Mouse (Mus musculus) urinary bladder, adult 18-20 months (tissue): ENCODE measurements at regions not wholly inside any gene's neighbourhood (a gene's known extent, or its start where the extent isn't known, plus 50 kb on each side); places are given as distances from the start of the nearest gene placed in this dataset.
"Not testable (repeated sequence)": the region's sequence is repeated elsewhere in the genome, so short reads cannot be mapped to it uniquely, and the experiment has no call there.

Source experiments
- DNase-seq, 2 experiments: peaks; one replicate each; pipeline ENCODE4 v3.0.0; 2022; ENCODE audit warnings: low spot score in 2 of 2, mixed read lengths in 2 of 2

DNA sequence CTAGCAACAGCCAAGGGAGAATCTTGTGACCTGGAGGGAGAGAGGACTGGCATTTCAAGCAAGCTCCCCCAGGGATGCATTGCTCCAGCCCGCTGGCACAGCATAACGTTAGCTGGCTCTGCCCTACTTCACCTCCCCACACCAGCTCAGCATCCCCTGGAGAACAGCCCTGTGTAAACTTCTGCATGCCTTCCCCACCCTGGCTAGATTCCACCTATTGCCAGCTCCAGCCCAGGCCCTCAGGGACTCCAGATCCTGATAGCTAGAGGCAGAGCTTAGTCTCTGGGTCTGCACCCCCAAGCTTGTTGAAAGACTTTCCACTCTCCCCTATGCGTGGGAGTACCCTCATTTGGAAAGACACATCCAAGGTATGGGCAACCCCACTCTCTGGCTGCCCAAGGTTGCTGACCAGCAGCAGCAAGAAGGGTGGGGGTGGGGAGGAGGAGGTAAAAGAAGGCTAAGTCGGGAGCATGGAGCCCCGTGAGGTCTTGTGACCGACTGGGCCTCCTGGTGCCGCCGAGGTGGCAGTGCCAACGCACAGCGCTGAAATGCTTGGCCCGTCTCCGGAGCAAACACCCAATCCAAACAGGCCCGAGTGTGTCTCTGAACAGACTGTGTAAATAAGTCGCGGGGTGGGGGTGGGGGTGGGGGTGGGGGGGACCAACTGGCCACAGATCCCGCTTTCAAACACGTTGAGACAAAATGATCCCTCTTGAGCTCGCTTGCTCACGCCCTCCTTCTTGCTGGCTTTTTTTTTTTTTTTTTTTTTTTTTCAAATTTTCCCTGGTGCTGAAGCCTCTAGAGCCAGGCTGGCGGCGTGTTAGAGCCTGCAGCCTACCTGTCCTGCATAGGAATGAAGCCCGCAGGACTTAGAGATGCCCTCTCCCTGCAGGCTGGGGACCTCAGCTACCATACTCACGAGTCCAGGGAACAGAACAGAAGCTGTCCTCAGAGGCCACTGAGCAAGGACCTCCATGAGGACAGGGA is 350.3 kb downstream of the Sox9 start:
- peak in 1 of 2 experiments; percentile 52 for DNase-seq

- DNase-seq, result no peak
These were observed 351.4 kb downstream of the Sox9 start for GRCm38 (mm10) chr11:113133407-113133806.

DNA sequence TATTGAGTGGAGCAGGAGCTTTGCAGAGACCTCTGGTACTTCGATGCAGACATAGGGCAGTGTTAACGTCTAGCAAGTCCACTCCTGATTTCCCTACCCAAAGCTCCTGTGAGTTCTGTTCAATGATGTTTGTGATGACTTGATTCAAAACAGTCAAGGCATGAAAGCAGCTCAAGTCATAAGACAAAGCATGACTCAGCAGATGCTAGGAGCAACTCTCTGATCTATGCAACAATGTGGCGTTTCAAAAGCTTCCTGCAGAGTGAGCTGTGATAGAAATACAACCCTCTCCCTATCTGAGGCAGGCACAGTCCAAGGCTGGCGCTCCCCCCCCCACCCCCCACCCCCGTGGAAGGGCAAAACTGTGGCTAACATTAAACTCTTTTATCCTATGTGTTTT is 353.2 kb downstream of the Sox9 start:
- DNase-seq, result no peak

DNA sequence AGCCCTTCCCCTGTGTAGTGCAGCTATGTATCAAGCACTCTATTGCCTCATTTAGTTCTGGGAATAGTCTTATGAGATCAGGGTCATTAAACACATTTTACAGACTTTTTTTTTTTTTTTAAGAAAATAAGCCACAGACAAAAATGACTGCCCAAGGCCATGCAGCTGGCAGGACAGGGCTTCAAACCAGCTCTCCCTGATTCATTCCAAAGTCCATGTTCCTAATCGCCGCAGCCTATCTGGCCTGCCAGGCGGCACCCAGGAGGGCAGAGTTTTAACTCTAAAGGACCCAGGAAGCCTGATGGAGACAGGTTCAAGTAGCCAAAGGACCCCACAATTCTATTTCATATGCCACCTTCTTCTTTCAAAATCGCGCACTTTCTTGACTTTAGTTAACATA is 356.4 kb downstream of the Sox9 start:
- no peak for DNase-seq

GRCm38 (mm10) chr11:113140595-113140994 is 358.6 kb downstream of the Sox9 start:
- no peak for DNase-seq

DNA sequence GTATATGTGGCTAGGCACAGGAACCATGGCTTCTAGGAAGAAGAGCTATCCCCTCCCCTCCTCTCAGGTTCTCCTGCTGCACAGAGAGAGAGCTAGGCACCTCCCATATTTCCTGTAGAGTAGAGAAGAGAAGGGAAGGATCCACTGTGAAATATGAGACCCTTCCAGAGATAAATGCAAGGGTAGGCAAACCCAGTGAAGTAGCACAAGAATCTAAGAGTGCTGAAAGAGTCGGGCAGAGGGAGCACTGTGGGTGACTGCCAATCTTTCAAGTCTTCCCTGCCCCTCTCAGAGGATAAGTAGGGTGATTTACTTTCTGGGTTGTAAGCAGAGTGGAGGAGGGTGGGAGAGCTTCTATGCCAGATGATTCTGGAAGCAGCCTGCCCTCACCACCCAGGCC is 360.8 kb downstream of the Sox9 start:
- no peak for DNase-seq

- peak in 1 of 2 experiments; percentile 42 for DNase-seq
These were observed 362.0 kb downstream of the Sox9 start for GRCm38 (mm10) chr11:113143839-113144627.

- no peak for DNase-seq
These were observed 363.7 kb downstream of the Sox9 start for GRCm38 (mm10) chr11:113145721-113146120.

DNA sequence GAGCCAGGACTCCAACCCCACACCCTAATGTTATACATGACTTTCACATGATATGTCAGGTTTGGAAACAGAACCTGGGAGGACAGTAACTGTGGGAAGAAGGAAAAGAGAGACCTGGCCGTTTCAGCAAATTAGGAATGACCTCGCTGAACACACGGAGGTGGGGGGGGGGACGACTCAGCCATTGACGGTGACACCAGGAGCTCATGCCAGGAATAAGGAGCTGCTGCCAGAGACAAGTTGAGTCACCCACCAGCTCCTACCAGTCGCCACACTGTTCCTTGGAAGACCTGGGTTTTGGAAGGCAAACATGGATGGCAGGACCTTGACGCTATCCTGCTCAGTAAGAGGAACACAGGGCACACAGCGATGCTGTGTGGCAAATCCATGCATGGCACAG is 364.7 kb downstream of the Sox9 start:
- no peak for DNase-seq

- no peak for DNase-seq
These were observed 365.6 kb downstream of the Sox9 start for GRCm38 (mm10) chr11:113147535-113148197.

- no peak for DNase-seq
These were observed 366.1 kb downstream of the Sox9 start for GRCm38 (mm10) chr11:113148198-113148537.

DNA sequence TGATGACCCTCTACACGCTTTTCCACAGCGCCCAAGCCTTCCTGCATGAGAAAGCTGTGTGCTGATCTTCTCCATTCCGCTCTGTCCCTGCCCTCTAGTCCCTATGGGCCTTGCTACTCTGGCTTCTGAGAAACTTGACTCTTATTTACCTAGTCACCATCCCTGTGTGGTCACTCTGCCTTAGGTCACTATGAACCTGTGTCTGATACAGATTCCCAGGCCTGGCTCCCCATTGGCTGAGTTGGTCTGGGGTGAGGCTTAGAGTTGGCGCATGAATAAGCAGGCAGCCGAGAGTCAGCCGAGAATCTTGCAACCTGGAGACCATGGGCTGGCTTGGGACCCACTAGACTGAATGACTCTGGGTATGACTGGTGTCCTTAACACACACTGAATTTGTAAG is 373.5 kb downstream of the Sox9 start:
- no peak for DNase-seq

DNA sequence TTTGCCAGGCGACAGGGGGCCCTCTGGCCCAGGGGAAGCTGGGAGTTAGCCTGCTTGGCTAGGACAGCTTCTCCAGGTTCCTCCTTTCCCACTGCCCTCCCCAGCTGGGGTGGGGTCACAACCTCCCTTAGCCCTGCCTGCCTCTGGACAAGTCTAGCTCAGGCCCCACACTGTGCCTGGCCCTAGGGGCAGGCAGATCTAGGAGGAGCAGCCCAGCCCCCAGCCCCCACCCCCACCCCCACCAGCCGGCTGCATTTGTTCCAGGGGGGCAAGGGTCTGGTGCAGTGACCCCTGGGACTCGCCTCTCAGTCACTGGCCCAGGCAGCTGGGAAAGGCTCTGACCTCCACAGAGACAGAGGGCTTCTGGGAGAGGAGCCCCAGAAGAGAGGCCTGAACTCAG is 381.9 kb downstream of the Sox9 start:
- no peak for DNase-seq

GRCm38 (mm10) chr11:113164510-113164909 is 382.5 kb downstream of the Sox9 start:
- no peak for DNase-seq

DNA sequence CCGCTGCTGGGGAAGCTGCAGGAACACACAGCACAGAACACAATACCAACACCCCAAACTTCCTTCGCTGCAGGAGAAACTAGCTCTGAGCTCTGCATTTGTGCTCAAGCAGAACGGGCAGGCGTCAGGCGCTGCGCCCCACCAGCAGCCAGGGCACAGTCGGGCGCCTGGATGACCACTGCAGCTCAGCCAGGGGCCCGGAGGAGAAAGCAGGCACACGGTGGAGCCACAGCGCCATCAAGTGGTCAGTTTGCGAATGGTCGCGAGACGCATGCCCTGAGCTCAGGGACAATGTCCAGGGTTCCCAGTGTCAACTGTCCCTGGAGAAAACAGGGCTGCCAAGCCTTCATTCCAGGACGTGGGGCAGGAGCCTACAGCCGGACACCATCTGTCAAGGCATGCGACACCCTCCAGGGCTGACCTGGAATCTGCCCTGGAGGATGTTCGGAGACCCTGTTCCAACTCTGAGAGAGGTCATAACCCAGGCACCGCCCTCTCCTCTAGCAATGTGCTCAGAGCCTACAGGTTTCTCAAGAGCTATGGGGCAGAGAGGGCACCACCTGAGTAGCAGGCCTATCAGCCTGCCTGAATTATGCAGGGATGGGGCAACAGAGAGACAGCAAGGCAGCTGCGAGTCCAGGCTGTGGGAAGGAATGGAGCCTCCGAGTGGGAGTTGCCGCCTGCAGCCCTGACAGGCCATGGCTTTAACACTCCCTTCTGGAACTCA is 383.2 kb downstream of the Sox9 start:
- DNase-seq, result peak; percentile 57 to 76

GRCm38 (mm10) chr11:113166517-113166916 is 384.5 kb downstream of the Sox9 start:
- no peak for DNase-seq

DNA sequence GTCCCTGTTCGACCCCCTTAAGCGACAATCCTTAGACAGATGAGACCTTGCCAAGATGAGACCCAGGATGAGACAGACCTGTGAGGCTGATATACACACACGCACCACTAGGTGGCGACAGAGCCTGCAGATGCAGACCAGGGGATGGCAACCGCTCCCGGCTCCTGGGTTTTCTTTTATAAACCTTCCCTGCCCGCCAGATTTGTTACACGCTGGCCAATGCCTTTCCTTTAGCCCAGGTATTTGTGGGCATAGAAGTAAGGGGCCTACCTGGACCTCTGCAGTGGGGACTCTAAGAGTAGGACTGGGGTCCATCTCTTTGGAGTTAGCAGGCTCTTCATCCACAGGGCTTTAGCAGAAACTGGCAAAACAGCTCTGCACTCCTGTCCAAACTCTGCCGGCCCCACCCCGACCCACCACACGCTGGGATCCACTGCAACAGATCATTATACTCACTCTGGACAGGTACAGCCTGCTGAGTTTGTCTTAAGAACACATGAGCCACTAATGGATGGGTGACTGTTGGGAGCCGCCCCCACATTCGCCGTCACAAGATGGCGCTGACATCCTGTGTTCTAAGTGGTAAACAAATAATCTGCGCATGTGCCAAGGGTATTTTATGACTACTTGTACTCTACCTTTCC is 390.6 kb downstream of the Sox9 start:
- DNase-seq, result no peak

GRCm38 (mm10) chr11:113173317-113173716 is 391.3 kb downstream of the Sox9 start:
- DNase-seq, result not testable (repeated sequence)

- DNase-seq, result no peak
These were observed 392.0 kb downstream of the Sox9 start for GRCm38 (mm10) chr11:113174011-113174507.

GRCm38 (mm10) chr11:113175323-113175722 is 393.3 kb downstream of the Sox9 start:
- no peak for DNase-seq

- peak in 1 of 2 experiments; percentile 35 for DNase-seq
These were observed 394.2 kb downstream of the Sox9 start for GRCm38 (mm10) chr11:113176183-113176582.
